Mouse (Mus musculus) heart, postnatal 36 days (tissue): Measurements from ENCODE around the gene Prox1. TPM values are rescaled to one million over a fixed set of nuclear protein-coding genes. Genes with fewer than 3 reads are reported as not detected.

Source experiments
- DNase-seq, 2 experiments: peaks; one replicate each; pipeline ENCODE4 v3.0.0; 2021 to 2022
- intact Hi-C: fragments of 180-260 bp; cut with DNase I; formaldehyde crosslinking; loops from one replicate; pipeline ENCODE4 v1.15.1; 2025
- total RNA-seq, 2 experiments: library from RNA; stranded (reverse); gene quantifications; 2 replicates each; pipeline ENCODE4 v1.2.3; 2021

Gene Prox1
- total RNA-seq, 2 experiments from 2014 or later, result 38.8 to 57.1 TPM

GRCm38 (mm10) chr1:190107587-190107986, 62.9 kb downstream of the Prox1 start:
- no peak for DNase-seq
- intact Hi-C loops, result no loop called here

GRCm38 (mm10) chr1:190106674-190107420, 63.7 kb downstream of the Prox1 start:
- intact Hi-C loops, result no loop called here
- DNase-seq, result no peak

GRCm38 (mm10) chr1:190106060-190106459, 64.5 kb downstream of the Prox1 start:
- intact Hi-C loops, result no loop called here
- DNase-seq, result no peak

- no peak for DNase-seq
- intact Hi-C loops, result no loop called here
Measured at GRCm38 (mm10) chr1:190093326-190093725, 77.2 kb downstream of the Prox1 start.

- intact Hi-C loops, result no loop called here
Measured at GRCm38 (mm10) chr1:190092076-190092475, 78.4 kb downstream of the Prox1 start.

GRCm38 (mm10) chr1:190088929-190089328, 81.6 kb downstream of the Prox1 start:
- intact Hi-C loops, result no loop called here
- no peak for DNase-seq

More at GRCm38 (mm10) chr1:190092076-190092475, 78.4 kb downstream of the Prox1 start:
- no peak for DNase-seq

- DNase-seq, result no peak
- intact Hi-C loops, result no loop called here
Measured at GRCm38 (mm10) chr1:190085703-190086102, 84.8 kb downstream of the Prox1 start.

GRCm38 (mm10) chr1:190079643-190080275, 90.8 kb downstream of the Prox1 start:
- no peak for DNase-seq
- intact Hi-C loops, result no loop called here

- DNase-seq, result no peak
- intact Hi-C loops, result no loop called here
Measured at GRCm38 (mm10) chr1:190076601-190077000, 93.9 kb downstream of the Prox1 start.

Other genes starting within 250 kb of the Prox1 start
- gene Smyd2, start 248.4 kb downstream of the Prox1 start, total RNA-seq, result 100 to 1,000 TPM; 101 to 110 TPM